Mouse (Mus musculus) hindbrain, embryonic 14.5 days (tissue): Measurements from ENCODE around the gene Rorc. TPM values are rescaled to one million over a fixed set of nuclear protein-coding genes. Genes with fewer than 3 reads are reported as not detected.

Experiments
- ATAC-seq: fragments of 200-750 bp; cut with Nextera tagmentation; 2 replicates; pipeline ENCODE4 v1.8.0; 2017; ENCODE audit warnings: moderate number of reproducible peaks, mild to moderate bottlenecking, moderate TSS enrichment, moderate library complexity; ENCODE audit not compliant: low FRiP score
- DNase-seq: peaks from one replicate; pipeline ENCODE4 v3.0.0-alpha.2; 2015; ENCODE audit warnings: low spot score
- H3K27ac ChIP-seq: fragments of 300-500 bp; sonication (generic); 2 replicates; pipeline ENCODE4 v1.5.1; 2014; ENCODE audit warnings: mild to moderate bottlenecking, moderate library complexity
- H3K27me3 ChIP-seq: fragments of 300-500 bp; sonication (generic); 2 replicates; pipeline ENCODE4 v1.6.1; 2014; ENCODE audit warnings: mild to moderate bottlenecking, low read length, mixed read lengths; ENCODE audit not compliant: control insufficient read depth, insufficient read depth
- H3K36me3 ChIP-seq: fragments of 300-500 bp; sonication (generic); replicated peaks from 2 replicates; pipeline ENCODE4 v1.6.1; 2014; ENCODE audit not compliant: control insufficient read depth, insufficient read depth
- H3K4me1 ChIP-seq: fragments of 300-500 bp; sonication (generic); replicated peaks from 2 replicates; pipeline ENCODE4 v1.6.1; 2014; ENCODE audit warnings: antibody characterized with exemption, low read length, mixed read lengths; ENCODE audit not compliant: control insufficient read depth, insufficient read depth
- H3K4me2 ChIP-seq: fragments of 300-500 bp; sonication (generic); replicated peaks from 2 replicates; pipeline ENCODE4 v1.6.1; 2014; ENCODE audit warnings: mild to moderate bottlenecking, moderate library complexity
- H3K4me3 ChIP-seq: fragments of 300-500 bp; sonication (generic); replicated peaks from 2 replicates; pipeline ENCODE4 v1.5.1; 2014; ENCODE audit warnings: mild to moderate bottlenecking, low read length
- H3K9ac ChIP-seq: fragments of 300-500 bp; sonication (generic); 2 replicates; pipeline ENCODE4 v1.6.1; 2014
- H3K9me3 ChIP-seq: fragments of 300-500 bp; sonication (generic); 2 replicates; pipeline ENCODE4 v1.6.1; 2016; ENCODE audit warnings: low read length; ENCODE audit not compliant: control insufficient read depth
- WGBS: fragments of 180-500 bp; shearing (Covaris S2); extraction: QIAGEN DNeasy Blood & Tissue Kit; methylation state at CpG from one replicate; pipeline ENCODE4 v1.1.7; 2014; 5-methylcytosine and 5-hydroxymethylcytosine counted together
- polyA plus RNA-seq: library from polyadenylated mRNA; unstranded; fragments of >200 nt; fragmentation: Nextera tagmentation; extraction: Ambion mirVana; gene quantifications from 2 replicates; pipeline ENCODE4 v1.2.1, GENCODE M21; 2014

The Rorc gene
- polyA plus RNA-seq: 0.36 and 0.57 TPM in 2 replicates

DNA sequence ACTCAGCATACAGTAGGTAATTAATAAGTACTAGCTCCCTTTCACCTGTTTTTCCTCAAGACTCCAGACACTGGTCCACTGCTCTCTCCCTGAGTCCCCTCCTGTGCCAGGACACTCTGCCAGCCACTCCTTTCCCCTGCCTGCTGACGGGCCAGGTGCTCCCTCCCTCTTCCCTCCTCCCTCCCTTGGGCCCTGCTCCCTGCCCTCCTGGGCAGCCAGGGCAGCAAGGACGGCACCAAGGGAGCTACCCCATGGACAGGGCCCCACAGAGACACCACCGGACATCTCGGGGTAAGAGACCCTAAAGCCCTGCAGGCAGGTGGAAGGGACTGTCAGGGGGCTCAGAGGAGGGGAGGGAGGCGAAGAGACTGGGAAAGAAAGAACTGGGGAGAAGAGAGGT is at the start of gene Rorc:
TSS of gene Rorc (plus strand) at position 154 of the 400 bp plus-strand sequence.
- ATAC-seq: no peak
- 0 out of 2 replicates have a peak within 1 kb of the TSS, but pooled peaks have one; percentile 20 for H3K9ac ChIP-seq
- no peak for DNase-seq
- no peaks in the 10 kb centered on the region for H3K36me3 ChIP-seq
- H3K27ac ChIP-seq: no peak within 1 kb of the TSS
- H3K9me3 ChIP-seq: no peaks in the 10 kb centered on the region
- peaks cover 13% of the 10 kb centered on the region; the same call in 1 of the 2 replicates for H3K4me1 ChIP-seq
- H3K27me3 ChIP-seq: no peaks in the 10 kb centered on the region
- H3K4me2 ChIP-seq: peak within 1 kb of the TSS; percentile 40
- H3K4me3 ChIP-seq: no peak within 1 kb of the TSS
- 14% methylated on average over 5 of the region's 5 CpGs for WGBS

DNA sequence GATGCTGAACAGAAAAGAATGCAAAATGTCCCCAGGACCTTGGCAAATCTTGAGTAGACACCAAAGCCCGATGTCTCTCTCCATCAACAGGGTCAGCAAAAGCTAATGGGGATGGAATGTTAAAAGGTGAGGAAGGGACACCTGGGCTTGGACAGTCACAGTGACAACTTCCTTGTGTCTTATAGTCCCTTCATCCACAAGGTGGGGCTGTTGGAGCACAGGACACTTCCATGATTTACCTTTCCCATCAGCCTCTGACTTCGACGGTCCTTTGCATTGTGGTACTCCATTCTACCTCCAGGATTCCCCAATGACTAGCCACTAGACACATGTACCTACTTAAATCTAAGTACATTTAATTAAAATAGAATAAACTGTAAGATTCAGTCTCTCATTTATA is 43.9 kb upstream of the Rorc start:
- H3K4me3 ChIP-seq: no peak overlapping the region
- WGBS: 76% methylated on average over 3 of the region's 3 CpGs
- H3K4me2 ChIP-seq: no peak overlapping the region
- DNase-seq (no peak), ATAC-seq (no peak)
- no peak overlapping the region for H3K9ac ChIP-seq
- no peaks in the 10 kb centered on the region for H3K9me3 ChIP-seq
- no peaks in the 10 kb centered on the region for H3K27me3 ChIP-seq
- no peak overlapping the region for H3K27ac ChIP-seq
- no peaks in the 10 kb centered on the region for H3K4me1 ChIP-seq
- peaks cover 62% of the 10 kb centered on the region for H3K36me3 ChIP-seq

DNA sequence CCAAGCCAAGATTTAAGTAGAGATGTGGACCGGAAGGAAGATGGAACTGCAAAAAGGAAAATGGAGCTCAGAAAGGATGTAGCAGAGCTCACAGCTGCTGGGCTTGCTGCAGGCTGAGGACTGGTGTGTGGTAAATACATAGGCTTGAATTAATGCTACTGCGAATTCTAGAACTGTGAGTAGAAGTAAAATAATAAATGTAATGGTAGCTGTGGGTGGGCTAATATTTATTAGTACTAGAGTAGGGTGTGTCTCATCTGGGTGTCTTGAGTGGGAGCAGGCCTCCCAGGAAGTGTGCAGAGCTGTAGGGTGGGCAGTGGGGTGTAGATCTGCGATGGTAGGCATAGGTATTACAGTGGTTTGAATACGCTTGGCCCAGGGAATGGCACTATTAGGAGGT is 38.2 kb upstream of the Rorc start:
- H3K4me2 ChIP-seq: no peak overlapping the region
- DNase-seq: no peak
- WGBS: 95% methylated on average over 4 of the region's 4 CpGs
- H3K27ac ChIP-seq: no peak overlapping the region
- H3K36me3 ChIP-seq: peaks cover 23% of the 10 kb centered on the region
- no peaks in the 10 kb centered on the region for H3K4me1 ChIP-seq
- H3K9me3 ChIP-seq: no peaks in the 10 kb centered on the region
- no peak for ATAC-seq
- no peak overlapping the region for H3K4me3 ChIP-seq
- H3K9ac ChIP-seq: no peak overlapping the region
- H3K27me3 ChIP-seq: no peaks in the 10 kb centered on the region

DNA sequence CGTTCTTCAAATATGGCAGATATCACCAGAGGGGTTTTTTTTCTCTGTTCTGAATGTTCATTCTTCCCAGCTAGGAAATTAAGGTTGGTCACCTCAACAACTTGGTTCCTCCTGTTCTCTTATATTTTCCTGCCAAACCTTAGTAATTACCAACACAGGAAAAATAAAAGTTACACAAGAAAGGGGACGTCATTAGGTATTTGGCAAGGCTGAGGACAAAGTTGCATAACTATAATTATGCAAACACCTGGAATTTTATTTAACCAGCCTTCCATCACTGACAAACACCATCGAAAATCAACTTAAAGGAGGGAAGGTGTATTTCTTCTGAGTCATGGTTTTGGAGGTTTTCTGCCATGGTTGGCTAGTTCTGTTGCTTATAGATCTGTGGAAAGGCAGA is 34.1 kb upstream of the Rorc start:
- Histone ChIP-seq H3K4me3 (no peak overlapping the region), H3K36me3 (no peaks in the 10 kb centered on the region), H3K27ac (no peak overlapping the region), H3K9me3 (no peaks in the 10 kb centered on the region), H3K4me1 (no peaks in the 10 kb centered on the region), H3K9ac (no peak overlapping the region), H3K27me3 (no peaks in the 10 kb centered on the region), H3K4me2 (no peak overlapping the region)
- no peak for DNase-seq
- 86% methylated on average over 3 of the region's 3 CpGs for WGBS
- ATAC-seq: no peak

DNA sequence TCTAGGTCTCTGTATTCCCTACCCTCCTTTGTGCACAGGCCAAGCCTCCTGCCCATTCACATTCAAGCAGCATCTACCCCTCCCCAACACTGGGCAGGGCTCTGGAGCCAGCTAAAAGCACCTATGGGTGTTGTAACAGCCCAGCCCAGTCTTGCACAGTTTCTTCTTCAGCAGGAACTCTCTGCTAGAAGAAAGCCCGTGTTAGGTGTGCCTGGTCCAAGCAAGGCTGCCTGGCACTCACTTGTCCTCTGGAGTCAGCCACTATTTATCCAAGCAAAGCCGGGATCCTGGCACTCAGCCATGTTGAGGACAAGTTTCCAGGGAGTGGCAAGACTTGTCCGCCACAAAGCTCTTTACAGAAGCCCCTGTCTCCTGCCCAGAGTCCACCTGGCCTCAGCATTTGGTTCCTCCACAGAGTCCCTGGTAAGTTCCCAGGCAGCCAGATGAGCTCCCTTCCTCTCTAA is 30.6 kb upstream of the Rorc start, which contains the start of gene Them5:
TSS of gene Them5 (plus strand) at position 141 of the 464 bp plus-strand sequence.
- H3K36me3 ChIP-seq: no peaks in the 10 kb centered on the region
- H3K4me2 ChIP-seq: no peak within 1 kb of the TSS
- H3K9ac ChIP-seq: no peak within 1 kb of the TSS
- DNase-seq: no peak
- H3K27me3 ChIP-seq: no peaks in the 10 kb centered on the region
- no peaks in the 10 kb centered on the region for H3K9me3 ChIP-seq
- H3K27ac ChIP-seq: no peak within 1 kb of the TSS
- no peaks in the 10 kb centered on the region for H3K4me1 ChIP-seq
- no peak for ATAC-seq
- WGBS: 71% methylated on average over 3 of the region's 3 CpGs
- no peak within 1 kb of the TSS for H3K4me3 ChIP-seq

DNA sequence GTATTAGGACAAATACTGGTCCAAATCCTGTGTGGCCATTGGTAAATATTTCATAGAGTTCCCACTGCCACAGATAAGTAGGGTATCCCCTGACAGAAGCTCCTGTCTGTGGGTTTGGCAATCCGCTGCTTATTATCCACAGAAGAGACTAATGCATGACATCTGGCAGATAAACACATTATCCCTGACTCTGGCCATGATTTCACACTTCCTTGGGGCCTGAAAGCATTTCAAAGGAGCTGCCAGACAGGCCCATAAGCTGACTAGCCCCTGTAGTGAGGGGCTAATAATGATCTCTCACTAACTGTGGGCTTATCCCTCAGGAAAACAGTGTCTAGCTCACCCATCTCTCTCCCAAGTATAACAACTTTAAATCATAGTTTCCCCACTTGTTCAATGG is 30.0 kb upstream of the Rorc start:
- no peak overlapping the region for H3K4me3 ChIP-seq
- no peak overlapping the region for H3K27ac ChIP-seq
- H3K4me1 ChIP-seq: no peaks in the 10 kb centered on the region
- H3K4me2 ChIP-seq: no peak overlapping the region
- H3K36me3 ChIP-seq: no peaks in the 10 kb centered on the region
- no peak for DNase-seq
- WGBS: 56% methylated on average over 1 of the region's 1 CpGs
- ATAC-seq: no peak
- no peaks in the 10 kb centered on the region for H3K27me3 ChIP-seq
- no peak overlapping the region for H3K9ac ChIP-seq
- no peaks in the 10 kb centered on the region for H3K9me3 ChIP-seq

DNA sequence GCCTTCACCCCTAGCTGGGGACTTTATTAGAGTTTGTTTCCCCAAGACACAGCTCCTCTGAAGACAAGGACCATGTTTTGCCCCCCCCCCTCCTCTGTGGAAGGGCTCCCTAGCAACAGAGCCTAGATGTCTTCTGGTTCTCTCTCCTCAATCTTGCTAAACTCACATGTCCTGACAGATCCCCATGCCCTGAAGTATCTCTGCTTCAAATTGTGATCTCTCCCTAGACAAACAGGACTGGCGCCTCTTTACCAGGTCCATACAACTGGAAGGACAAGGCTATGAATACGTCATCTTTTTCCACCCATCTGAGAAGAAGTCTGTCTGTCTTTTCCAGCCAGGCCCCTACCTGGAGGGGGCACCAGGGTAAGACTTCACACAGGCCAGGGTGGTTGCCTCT is 28.4 kb upstream of the Rorc start:
- H3K36me3 ChIP-seq: no peaks in the 10 kb centered on the region
- no peaks in the 10 kb centered on the region for H3K4me1 ChIP-seq
- H3K4me3 ChIP-seq: no peak overlapping the region
- H3K4me2 ChIP-seq: no peak overlapping the region
- no peaks in the 10 kb centered on the region for H3K27me3 ChIP-seq
- ATAC-seq (no peak), DNase-seq (no peak)
- WGBS: 92% methylated on average over 2 of the region's 2 CpGs
- no peak overlapping the region for H3K27ac ChIP-seq
- no peak overlapping the region for H3K9ac ChIP-seq
- H3K9me3 ChIP-seq: no peaks in the 10 kb centered on the region

DNA sequence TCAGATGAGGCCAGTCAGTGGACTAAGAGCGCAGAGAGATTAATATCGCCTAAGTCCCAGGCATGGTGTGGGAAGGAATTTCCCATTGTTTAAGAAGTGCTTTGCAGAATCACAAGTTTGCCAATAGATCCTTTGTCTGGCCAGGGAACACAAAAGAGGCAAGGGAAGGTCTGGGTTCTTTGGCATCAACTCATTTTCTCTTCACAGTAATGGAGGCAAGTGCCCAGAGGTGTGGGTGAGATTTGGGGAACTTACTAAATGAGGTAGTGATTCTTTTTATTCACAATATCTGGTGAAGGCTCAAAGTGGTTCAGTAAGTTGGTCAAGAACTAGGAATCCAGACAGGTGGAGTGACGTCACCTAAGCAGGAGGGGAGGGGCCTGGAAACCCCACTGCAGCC is 27.7 kb upstream of the Rorc start:
- Histone ChIP-seq H3K9me3 (no peaks in the 10 kb centered on the region), H3K4me1 (no peaks in the 10 kb centered on the region), H3K27me3 (no peaks in the 10 kb centered on the region), H3K4me3 (no peak overlapping the region), H3K4me2 (no peak overlapping the region), H3K36me3 (no peaks in the 10 kb centered on the region), H3K9ac (no peak overlapping the region), H3K27ac (no peak overlapping the region)
- DNase-seq (no peak), ATAC-seq (no peak)
- WGBS: 75% methylated on average over 3 of the region's 3 CpGs

DNA sequence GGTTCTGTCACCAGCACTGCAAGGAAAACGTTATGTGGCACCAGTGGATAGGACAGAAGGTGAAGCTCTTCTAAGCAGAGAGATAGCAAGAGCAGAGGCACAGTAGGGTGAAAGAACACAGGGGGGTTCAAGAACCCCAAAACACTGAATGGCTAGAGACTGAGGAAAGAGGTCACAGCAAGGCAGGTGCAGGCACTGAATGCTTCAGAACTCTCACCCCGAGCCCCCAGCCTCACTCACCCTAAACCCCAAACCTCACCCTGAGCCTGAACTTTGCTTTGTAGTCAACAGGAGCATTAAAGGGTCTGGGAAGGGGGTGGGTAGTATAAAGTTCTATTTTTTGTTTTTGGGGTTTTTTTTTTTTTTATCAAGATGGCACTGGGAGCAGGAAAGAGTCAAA is 24.4 kb upstream of the Rorc start:
- H3K36me3 ChIP-seq: no peaks in the 10 kb centered on the region

DNA sequence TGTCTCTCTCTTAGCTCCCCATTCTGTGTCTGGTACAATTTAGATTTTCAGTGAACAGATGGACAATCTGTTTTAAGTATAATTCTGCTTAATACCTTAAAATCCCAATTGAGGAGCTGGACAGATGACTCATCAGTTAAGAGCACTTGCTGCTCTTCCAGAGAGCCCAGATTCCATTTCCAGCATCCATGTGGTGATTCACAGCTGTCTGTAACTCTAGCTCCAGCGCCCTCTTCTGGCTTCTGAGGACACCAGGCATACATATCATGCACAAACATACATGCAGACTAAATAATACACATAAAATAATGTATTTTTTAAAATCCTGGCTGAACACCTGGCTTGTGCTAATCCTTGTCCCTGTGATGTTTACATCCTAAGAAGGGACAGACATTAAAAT is 11.8 kb upstream of the Rorc start:
- no peak overlapping the region for H3K4me2 ChIP-seq
- no peaks in the 10 kb centered on the region for H3K36me3 ChIP-seq
- no peak overlapping the region for H3K27ac ChIP-seq
- WGBS: 9% methylated on average over 1 of the region's 1 CpGs
- no peak for DNase-seq
- H3K4me1 ChIP-seq: peaks cover 4% of the 10 kb centered on the region; the same call in 1 of the 2 replicates
- ATAC-seq: no peak
- 0 out of 2 replicates have a peak, but pooled peaks cover 4% of the 10 kb centered on the region for H3K27me3 ChIP-seq
- no peak overlapping the region for H3K4me3 ChIP-seq
- H3K9me3 ChIP-seq: no peaks in the 10 kb centered on the region
- H3K9ac ChIP-seq: no peak overlapping the region

More for the DNA sequence above, 24.4 kb upstream of the Rorc start:
- ATAC-seq (no peak), DNase-seq (no peak)
- Histone ChIP-seq H3K27ac (no peak overlapping the region), H3K9ac (no peak overlapping the region), H3K4me3 (no peak overlapping the region), H3K27me3 (no peaks in the 10 kb centered on the region), H3K9me3 (no peaks in the 10 kb centered on the region), H3K4me2 (no peak overlapping the region), H3K4me1 (no peaks in the 10 kb centered on the region)
- 81% methylated on average over 2 of the region's 2 CpGs for WGBS
